Mouse (Mus musculus) lung, adult 2 months (tissue): ENCODE results near the gene Ptpru.

Experiments used
- CTCF ChIP-seq: fragments of 200-500 bp; IDR thresholded peaks from 2 replicates; pipeline ENCODE4 v1.5.1; 2011; ENCODE audit warnings: mild to moderate bottlenecking, low read length, control low read depth; ENCODE audit not compliant: insufficient read depth
- POLR2A ChIP-seq: fragments of 200-500 bp; IDR thresholded peaks from 2 replicates; pipeline ENCODE4 v1.6.1; 2011; ENCODE audit warnings: low read depth, mild to moderate bottlenecking, control low read depth, low read length, borderline replicate concordance; ENCODE audit errors: extremely low read depth

GRCm38 (mm10) chr4:131848082-131848481 is 10.0 kb upstream of the Ptpru start:
- TF ChIP-seq CTCF (no peak), POLR2A (no peak)
